Mouse (Mus musculus) bone marrow macrophage, adult 2 months (primary cell): ENCODE measurements around the gene Zfp934.
"Not testable (repeated sequence)": the region's sequence is repeated elsewhere in the genome, so short reads cannot be mapped to it uniquely, and the experiment has no call there.

Experiments
- CTCF ChIP-seq: IDR thresholded peaks from 2 replicates; pipeline ENCODE4 v1.5.1; 2012; ENCODE audit warnings: low read depth, mild to moderate bottlenecking, low read length, moderate library complexity
- POLR2A ChIP-seq: IDR thresholded peaks from 2 replicates; pipeline ENCODE4 v1.6.1; 2012; ENCODE audit warnings: mild to moderate bottlenecking, low read depth, low read length, borderline replicate concordance

DNA sequence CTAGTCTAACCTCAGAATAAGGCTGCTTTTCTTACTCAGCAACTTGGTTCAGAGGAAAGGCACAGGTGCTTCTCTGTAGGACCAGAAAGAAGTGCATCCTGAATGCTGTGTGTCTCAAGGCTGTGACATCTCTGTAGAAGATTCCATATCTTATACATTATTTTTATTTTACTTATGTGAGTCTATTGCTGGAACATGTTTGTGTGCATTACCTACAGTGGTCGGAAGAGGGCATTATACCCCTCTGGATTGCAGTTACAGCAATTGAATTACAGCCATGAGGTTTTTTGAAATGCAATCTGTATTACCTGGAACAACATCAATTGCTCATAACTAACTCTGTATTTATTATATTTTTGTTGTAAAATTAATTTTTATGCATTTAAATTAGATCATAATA lies 9.3 kb downstream of the Zfp934 start:
- TF ChIP-seq POLR2A, CTCF: not testable (repeated sequence)
